Mouse (Mus musculus) spleen, embryonic (tissue): Measurements from ENCODE around the gene Fkrp.

ENCODE experiments used
- CTCF ChIA-PET: fragments of 350-600 bp; sonication (Branson Sonifier 250); formaldehyde crosslinking; loops from one replicate; lab custom pipeline; 2022; lab: Charles Lee

Gene Fkrp

GRCm38 (mm10) chr7:16804409-16805028, 12.0 kb downstream of the Fkrp start:
- CTCF ChIA-PET: no interaction called here

GRCm38 (mm10) chr7:16794886-16795285, 21.6 kb downstream of the Fkrp start:
- CTCF ChIA-PET: no interaction called here

GRCm38 (mm10) chr7:16793010-16793725, 23.4 kb downstream of the Fkrp start:
- CTCF ChIA-PET: interaction anchor here (0.6 kb wide), 2 partner anchors 71 to 176 kb away, joined by 3 to 6 read pairs; no protein-coding TSS in a partner anchor

GRCm38 (mm10) chr7:16792316-16792715, 24.2 kb downstream of the Fkrp start:
- CTCF ChIA-PET: interaction anchor here (0.6 kb wide), 1 partner anchor 177 kb away, joined by 6 read pairs; no protein-coding TSS in a partner anchor

- CTCF ChIA-PET: no interaction called here
Measured at GRCm38 (mm10) chr7:16785541-16786083, 30.9 kb downstream of the Fkrp start.

GRCm38 (mm10) chr7:16784498-16784976, 32.0 kb downstream of the Fkrp start:
- CTCF ChIA-PET: no interaction called here

- CTCF ChIA-PET: no interaction called here
Measured at GRCm38 (mm10) chr7:16783758-16784415, 32.6 kb downstream of the Fkrp start.

- CTCF ChIA-PET: no interaction called here
Measured at GRCm38 (mm10) chr7:16783224-16783688, 33.3 kb downstream of the Fkrp start.

GRCm38 (mm10) chr7:16782555-16783125, 33.9 kb downstream of the Fkrp start:
- CTCF ChIA-PET: no interaction called here

- CTCF ChIA-PET: no interaction called here
Measured at GRCm38 (mm10) chr7:16781816-16782554, 34.5 kb downstream of the Fkrp start.

- CTCF ChIA-PET: no interaction called here
Measured at GRCm38 (mm10) chr7:16781555-16781815, 35.0 kb downstream of the Fkrp start.

- CTCF ChIA-PET: no interaction called here
Measured at GRCm38 (mm10) chr7:16780825-16781554, 35.5 kb downstream of the Fkrp start, which contains the start of gene Slc1a5. Gene Slc1a5, plus strand, starts transcription at chr7:16781340.

- CTCF ChIA-PET: no interaction called here
Measured at GRCm38 (mm10) chr7:16780076-16780475, 36.5 kb downstream of the Fkrp start.

- CTCF ChIA-PET: no interaction called here
Measured at GRCm38 (mm10) chr7:16775888-16776287, 40.6 kb downstream of the Fkrp start.

- CTCF ChIA-PET: no interaction called here
Measured at GRCm38 (mm10) chr7:16766443-16766842, 50.1 kb downstream of the Fkrp start.

GRCm38 (mm10) chr7:16763463-16764218, 52.9 kb downstream of the Fkrp start:
- CTCF ChIA-PET: no interaction called here

- CTCF ChIA-PET: no interaction called here
Measured at GRCm38 (mm10) chr7:16761630-16762029, 54.9 kb downstream of the Fkrp start.

- CTCF ChIA-PET: interaction anchor here (0.6 kb wide), 1 partner anchor 78 kb away, joined by 8 read pairs; no protein-coding TSS in a partner anchor
Measured at GRCm38 (mm10) chr7:16761005-16761481, 55.5 kb downstream of the Fkrp start.

GRCm38 (mm10) chr7:16760292-16760691, 56.2 kb downstream of the Fkrp start:
- CTCF ChIA-PET: interaction anchor here (0.6 kb wide), 2 partner anchors 9 to 161 kb away, joined by 4 read pairs; no protein-coding TSS in a partner anchor
